Comparison of ENCODE assay signal across 9 mouse cellular contexts in the genomic region with DNA sequence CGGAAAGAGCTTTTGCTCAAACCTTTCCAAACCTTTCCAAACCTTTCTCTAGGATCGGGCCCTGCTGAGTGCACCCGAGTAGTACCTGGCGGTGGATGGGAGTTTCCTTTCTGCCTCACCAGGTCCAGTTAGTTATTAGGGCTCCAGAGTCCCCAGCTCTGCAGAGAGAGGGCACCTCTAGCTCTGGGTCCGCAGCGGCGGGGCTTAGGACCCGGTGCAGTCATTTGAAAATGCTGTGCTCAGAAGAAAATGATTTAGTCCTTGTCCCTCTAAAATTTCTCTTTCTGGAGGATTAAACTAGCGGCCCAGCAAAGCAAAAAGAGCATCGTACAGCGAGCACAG. TPM values are rescaled to one million over a fixed set of nuclear protein-coding genes. Genes with fewer than 3 reads are reported as not detected.
A peak's percentile ranks its signal among the peaks of the same experiment; 100 is the strongest.
DNase-seq lines count a peak whose midpoint lies in the region; ATAC-seq and TF ChIP-seq lines count a peak whose summit lies in the region.
"Had no signal": no experiment of that assay in that cellular context is flagged by ENCODE, and none has a peak within 500 bp of the region (broad histone marks: within the 10 kb centered on the region; RNA-seq: fewer than 3 reads in every experiment).

No protein-coding gene starts in this region.

- no peak for ATAC-seq in embryonic facial prominence, embryonic 13.5 days (ENCODE audit: insufficient number of reproducible peaks, insufficient read depth, low FRiP score, low TSS enrichment, low read depth)
- peak; percentile 59 for ATAC-seq in neural tube, embryonic 13.5 days (ENCODE audit: low read depth)

- no peak overlapping the region for H3K27ac ChIP-seq in heart, embryonic 10.5 days
- no peak overlapping the region for H3K27ac ChIP-seq in embryonic facial prominence, embryonic 13.5 days
- peak overlapping the region; percentile 93 for H3K27ac ChIP-seq in neural tube, embryonic 13.5 days (replicated peaks)

- intact Hi-C loops in left cerebral cortex, postnatal 4 days (cut with DNase I), result loop anchor here (5.0 kb wide), 1 partner anchor 340 kb away; no protein-coding TSS in a partner anchor

- H3K27me3 ChIP-seq in heart, embryonic 10.5 days (ENCODE audit: insufficient read depth, poor library complexity, severe bottlenecking), result peaks cover 41% of the 10 kb centered on the region
- peaks cover 42% of the 10 kb centered on the region for H3K27me3 ChIP-seq in E14TG2a.4 (ENCODE audit: insufficient read depth, low read length)
- H3K27me3 ChIP-seq in embryonic facial prominence, embryonic 13.5 days, result peaks cover 40% of the 10 kb centered on the region
- 0 out of 2 replicates have a peak, but pooled peaks cover 7% of the 10 kb centered on the region for H3K27me3 ChIP-seq in neural tube, embryonic 13.5 days

- no peaks in the 10 kb centered on the region for H3K9me3 ChIP-seq in heart, embryonic 10.5 days
- H3K9me3 ChIP-seq in E14TG2a.4 (ENCODE audit: low read length), result no peaks in the 10 kb centered on the region
- no peaks in the 10 kb centered on the region for H3K9me3 ChIP-seq in embryonic facial prominence, embryonic 13.5 days
- no peaks in the 10 kb centered on the region for H3K9me3 ChIP-seq in neural tube, embryonic 13.5 days

- no peak for TF ChIP-seq CTCF in E14TG2a.4 (conservative IDR thresholded peaks at IDR 0.05; ENCODE audit: low read length)

- no peaks in the 10 kb centered on the region for H3K36me3 ChIP-seq in heart, embryonic 10.5 days
- no peaks in the 10 kb centered on the region for H3K36me3 ChIP-seq in E14TG2a.4 (ENCODE audit: insufficient read depth, low read length)
- no peaks in the 10 kb centered on the region for H3K36me3 ChIP-seq in embryonic facial prominence, embryonic 13.5 days
- H3K36me3 ChIP-seq in neural tube, embryonic 13.5 days, result no peaks in the 10 kb centered on the region

- 9% methylated on average over 11 of the region's 11 CpGs for WGBS in heart, embryonic 10.5 days
- WGBS in embryonic facial prominence, embryonic 13.5 days, result 3% methylated on average over 11 of the region's 11 CpGs
- WGBS in neural tube, embryonic 13.5 days, result 3% methylated on average over 11 of the region's 11 CpGs

- H3K4me1 ChIP-seq in heart, embryonic 10.5 days, result no peaks in the 10 kb centered on the region
- peaks cover 6% of the 10 kb centered on the region; the same call in 1 of the 2 replicates for H3K4me1 ChIP-seq in E14TG2a.4 (replicated peaks; ENCODE audit: low read depth, low read length)
- H3K4me1 ChIP-seq in embryonic facial prominence, embryonic 13.5 days, result peaks cover 7% of the 10 kb centered on the region
- peaks cover 26% of the 10 kb centered on the region for H3K4me1 ChIP-seq in neural tube, embryonic 13.5 days (replicated peaks)

- H3K4me2 ChIP-seq in embryonic facial prominence, embryonic 13.5 days, result peak overlapping the region; percentile 99
- H3K4me2 ChIP-seq in neural tube, embryonic 13.5 days, result peak overlapping the region; percentile 65

- peak overlapping the region; percentile 73 for H3K4me3 ChIP-seq in heart, embryonic 10.5 days
- peak overlapping the region; percentile 79 for H3K4me3 ChIP-seq in E14TG2a.4 (replicated peaks; ENCODE audit: low read length)
- H3K4me3 ChIP-seq in embryonic facial prominence, embryonic 13.5 days, result peak overlapping the region; percentile 71
- peak overlapping the region; percentile 69 for H3K4me3 ChIP-seq in neural tube, embryonic 13.5 days

- no peak for DNase-seq in heart, embryonic 10.5 days (ENCODE audit: low spot score)
- no peak for DNase-seq in heart, adult 18-20 months
- peak; percentile 19 for DNase-seq in left cerebral cortex, postnatal 4 days
- DNase-seq in ovary, postnatal 36 days (ENCODE audit: low spot score), result no peak
- DNase-seq in spleen, postnatal 36 days (ENCODE audit: low spot score in 2 of 2), result no peak

- H3K9ac ChIP-seq in embryonic facial prominence, embryonic 13.5 days, result peak overlapping the region; percentile 76
- H3K9ac ChIP-seq in neural tube, embryonic 13.5 days, result peak overlapping the region; percentile 92

RNA-seq across cellular contexts. Expression of gene Lin7a, which starts 1.3 kb away (rescaled TPM):
- polyA plus RNA-seq in heart, embryonic 10.5 days (2016; fragmentation: Nextera tagmentation; extraction: Ambion mirVana), result 0.54 and 2.1 TPM in 2 replicates
- 1 to 10 TPM; 1.2 to 1.5 TPM for total RNA-seq in heart, adult 18-20 months (2021)
- 4.5 and 5.8 TPM in 2 replicates for polyA plus RNA-seq in embryonic facial prominence, embryonic 13.5 days (2015; fragmentation: Nextera tagmentation; extraction: Ambion mirVana)
- 10 to 100 TPM; 16.4 to 19.0 TPM for total RNA-seq in left cerebral cortex, postnatal 4 days (2021)
- 50.8 and 53.3 TPM in 2 replicates for polyA plus RNA-seq in neural tube, embryonic 13.5 days (2015; fragmentation: Nextera tagmentation; extraction: Ambion mirVana)
- total RNA-seq: MEL had no signal
